In genomic region chr13:58938464-58938863, GRCm38 (mm10) we compare ENCODE assay signal across 11 mouse cellular contexts.
DNase-seq lines count a peak whose midpoint lies in the region; ATAC-seq lines count a peak whose summit lies in the region.
"Had no signal": no experiment of that assay in that cellular context is flagged by ENCODE, and none has a peak within 500 bp of the region (broad histone marks: within the 10 kb centered on the region; RNA-seq: fewer than 3 reads in every experiment).

No protein-coding gene starts in this region.

- no peak overlapping the region for H3K4me3 ChIP-seq in hindbrain, embryonic 15.5 days
- H3K4me3 ChIP-seq in hindbrain, embryonic 12.5 days, result no peak overlapping the region
- H3K4me3 ChIP-seq in hindbrain, embryonic 16.5 days (ENCODE audit: low read length), result no peak overlapping the region
- H3K4me3 ChIP-seq: embryonic facial prominence, embryonic 15.5 days; midbrain, embryonic 12.5 days had no signal

- no peaks in the 10 kb centered on the region for H3K27me3 ChIP-seq in hindbrain, embryonic 15.5 days
- no peaks in the 10 kb centered on the region for H3K27me3 ChIP-seq in hindbrain, embryonic 12.5 days
- H3K27me3 ChIP-seq in hindbrain, embryonic 16.5 days (replicated peaks; ENCODE audit: control insufficient read depth, insufficient read depth, low read length), result no peaks in the 10 kb centered on the region
- H3K27me3 ChIP-seq: midbrain, embryonic 12.5 days had no signal

- H3K27ac ChIP-seq in hindbrain, embryonic 15.5 days (replicated peaks), result peak overlapping the region; percentile 56
- H3K27ac ChIP-seq in hindbrain, embryonic 12.5 days, result no peak overlapping the region
- H3K27ac ChIP-seq in hindbrain, embryonic 16.5 days (ENCODE audit: low read depth, low read length), result no peak overlapping the region
- H3K27ac ChIP-seq: embryonic facial prominence, embryonic 15.5 days; midbrain, embryonic 12.5 days had no signal

- no peak overlapping the region for H3K9ac ChIP-seq in hindbrain, embryonic 15.5 days
- no peak overlapping the region for H3K9ac ChIP-seq in hindbrain, embryonic 12.5 days
- H3K9ac ChIP-seq in hindbrain, embryonic 16.5 days (ENCODE audit: low read depth, low read length), result no peak overlapping the region
- H3K9ac ChIP-seq: embryonic facial prominence, embryonic 15.5 days; midbrain, embryonic 12.5 days had no signal

- no peaks in the 10 kb centered on the region for H3K36me3 ChIP-seq in hindbrain, embryonic 15.5 days
- no peaks in the 10 kb centered on the region for H3K36me3 ChIP-seq in hindbrain, embryonic 12.5 days
- H3K36me3 ChIP-seq in hindbrain, embryonic 16.5 days (ENCODE audit: control insufficient read depth, insufficient read depth, low read length), result no peaks in the 10 kb centered on the region
- H3K36me3 ChIP-seq: embryonic facial prominence, embryonic 15.5 days; midbrain, embryonic 12.5 days had no signal

- ATAC-seq in hindbrain, embryonic 15.5 days (ENCODE audit: low FRiP score, low read depth), result peak; percentile 39; the same call in 1 of the 2 replicates
- ATAC-seq in hindbrain, embryonic 12.5 days (ENCODE audit: low FRiP score), result no peak
- peak; percentile 77 for ATAC-seq in hindbrain, embryonic 16.5 days

- H3K9me3 ChIP-seq in hindbrain, embryonic 15.5 days, result no peaks in the 10 kb centered on the region
- no peaks in the 10 kb centered on the region for H3K9me3 ChIP-seq in hindbrain, embryonic 12.5 days (replicated peaks)
- H3K9me3 ChIP-seq in hindbrain, embryonic 16.5 days (ENCODE audit: control insufficient read depth, low read length), result no peaks in the 10 kb centered on the region
- H3K9me3 ChIP-seq: embryonic facial prominence, embryonic 15.5 days; midbrain, embryonic 12.5 days had no signal

- DNase-seq in ES-CJ7 (ENCODE audit: low read depth, low spot score), result peak; percentile 16
- peak; percentile 40 to 47 for DNase-seq in adrenal gland, postnatal 36 days
- DNase-seq in spleen, postnatal 14 days (ENCODE audit: low spot score in 2 of 2), result no peak
- no peak for DNase-seq in retina, postnatal 1 day
- no peak for DNase-seq in spleen, adult 18-20 months
- DNase-seq: thymus, postnatal 25 days had no signal

- H3K4me1 ChIP-seq in hindbrain, embryonic 15.5 days (replicated peaks), result peaks cover 39% of the 10 kb centered on the region
- H3K4me1 ChIP-seq in hindbrain, embryonic 12.5 days, result peaks cover 19% of the 10 kb centered on the region
- H3K4me1 ChIP-seq in hindbrain, embryonic 16.5 days (ENCODE audit: control insufficient read depth, insufficient read depth, low read depth, low read length), result peaks cover 15% of the 10 kb centered on the region; the same call in 1 of the 2 replicates
- H3K4me1 ChIP-seq: embryonic facial prominence, embryonic 15.5 days had no signal

- WGBS in hindbrain, embryonic 15.5 days, result 65% methylated on average over 4 of the region's 4 CpGs
- 82% methylated on average over 4 of the region's 4 CpGs for WGBS in hindbrain, embryonic 12.5 days
- WGBS in hindbrain, embryonic 16.5 days, result 55% methylated on average over 4 of the region's 4 CpGs

- no peak overlapping the region for H3K4me2 ChIP-seq in hindbrain, embryonic 15.5 days
- H3K4me2 ChIP-seq in hindbrain, embryonic 12.5 days (replicated peaks), result no peak overlapping the region
- no peak overlapping the region for H3K4me2 ChIP-seq in hindbrain, embryonic 16.5 days (ENCODE audit: low read length)
- H3K4me2 ChIP-seq: embryonic facial prominence, embryonic 15.5 days; midbrain, embryonic 12.5 days had no signal

Comparison
In these comparisons a context has a peak if more than half of its experiments do, and no peak if none do; other contexts are left out.
1. DNase-seq: peak in ES-CJ7 (single experiment) and adrenal gland, postnatal 36 days (2 of 2); none in spleen, postnatal 14 days (0 of 2), retina, postnatal 1 day (single experiment) and spleen, adult 18-20 months (0 of 2).